Mouse (Mus musculus): ENCODE measurements around the gene Tubb4b.

Gene Tubb4b

DNA sequence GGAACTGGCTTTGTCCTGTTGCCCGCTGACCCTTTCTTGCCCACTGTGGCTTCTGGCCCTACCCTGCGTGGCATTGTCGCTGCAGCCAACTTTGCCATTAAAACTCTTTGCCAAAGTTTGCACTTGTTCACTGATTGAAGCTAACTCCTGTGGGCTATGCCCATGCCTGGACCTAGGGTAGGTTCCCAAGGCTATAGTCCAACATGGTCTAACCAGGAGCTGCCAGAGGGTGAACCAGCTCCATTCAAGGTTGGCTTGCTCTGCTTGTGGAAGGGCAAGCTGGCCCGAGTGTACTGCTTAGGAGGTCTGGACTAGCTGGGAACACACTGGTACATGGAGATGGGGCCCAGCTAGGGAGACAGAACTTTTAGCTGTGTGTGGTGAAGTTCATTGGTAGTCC, 19.6 kb upstream of the Tubb4b start:
- DNase-seq (ENCODE audit: low read depth) = no peak

DNA sequence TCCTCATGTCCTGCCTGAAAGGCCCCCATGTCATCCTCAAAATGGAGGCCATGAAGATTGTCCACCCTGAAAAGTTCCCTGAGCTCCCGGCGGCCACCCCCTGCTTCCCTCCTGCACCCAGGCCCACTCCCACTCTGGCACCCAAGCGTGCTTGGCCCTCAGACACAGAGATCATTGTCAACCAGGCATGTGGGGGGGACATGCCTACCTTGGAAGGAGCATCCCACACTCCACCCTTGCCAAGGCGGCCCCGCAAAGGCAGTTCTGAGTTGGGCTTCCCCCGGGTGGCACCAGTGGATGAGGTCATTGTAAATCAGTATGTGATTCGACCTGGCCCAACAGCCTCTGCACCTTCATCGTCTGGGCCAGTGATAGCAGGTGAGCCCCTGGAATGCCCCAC, 18.8 kb upstream of the Tubb4b start:
- no peak for DNase-seq (ENCODE audit: low read depth)

DNA sequence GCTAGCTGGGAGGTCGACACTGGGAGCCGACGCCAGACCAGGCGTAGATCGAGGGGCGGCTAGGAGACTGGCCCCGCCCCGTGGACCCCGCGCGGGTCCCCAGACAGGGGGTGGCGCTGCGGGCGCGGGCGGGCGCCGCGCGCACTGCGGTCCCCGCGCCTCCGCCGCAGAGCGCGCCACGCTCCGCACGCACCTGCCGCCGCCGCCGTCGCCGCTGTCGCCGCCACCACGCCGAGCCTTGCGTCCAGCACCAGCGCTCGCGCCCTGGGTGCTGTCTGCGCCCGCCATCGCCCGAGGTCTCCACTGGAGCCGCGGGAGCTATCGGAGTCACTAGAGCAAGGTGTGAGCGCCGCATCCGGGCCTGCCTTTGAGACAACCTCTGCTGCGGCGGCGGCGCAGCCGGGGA, 17.6 kb upstream of the Tubb4b start, which contains the start of the genes Rnf208 and Cysrt1:
TSS of gene Rnf208 (plus strand) at position 155 of the 406 bp plus-strand sequence.
TSS of gene Cysrt1 (minus strand) at position 352 of the 406 bp plus-strand sequence.
- DNase-seq (ENCODE audit: low read depth) = peak; percentile 48

DNA sequence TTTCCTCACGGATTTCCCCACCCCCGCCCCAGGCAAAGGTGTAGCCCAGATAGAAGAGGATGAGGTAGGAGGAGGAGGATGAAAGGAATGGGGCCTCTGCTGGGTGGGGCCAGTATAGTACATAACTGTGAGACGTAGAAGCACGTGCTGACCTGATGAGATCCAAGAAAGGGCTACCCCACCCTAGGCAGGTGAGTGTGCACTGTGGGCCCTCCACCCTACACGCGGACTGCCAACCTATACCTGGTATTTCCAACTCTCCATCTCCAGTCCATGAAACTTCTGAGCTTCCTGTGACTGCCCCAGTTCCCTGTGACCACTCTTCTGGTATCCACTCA, 16.9 kb upstream of the Tubb4b start:
- peak; percentile 45 for DNase-seq (ENCODE audit: low read depth)

DNA sequence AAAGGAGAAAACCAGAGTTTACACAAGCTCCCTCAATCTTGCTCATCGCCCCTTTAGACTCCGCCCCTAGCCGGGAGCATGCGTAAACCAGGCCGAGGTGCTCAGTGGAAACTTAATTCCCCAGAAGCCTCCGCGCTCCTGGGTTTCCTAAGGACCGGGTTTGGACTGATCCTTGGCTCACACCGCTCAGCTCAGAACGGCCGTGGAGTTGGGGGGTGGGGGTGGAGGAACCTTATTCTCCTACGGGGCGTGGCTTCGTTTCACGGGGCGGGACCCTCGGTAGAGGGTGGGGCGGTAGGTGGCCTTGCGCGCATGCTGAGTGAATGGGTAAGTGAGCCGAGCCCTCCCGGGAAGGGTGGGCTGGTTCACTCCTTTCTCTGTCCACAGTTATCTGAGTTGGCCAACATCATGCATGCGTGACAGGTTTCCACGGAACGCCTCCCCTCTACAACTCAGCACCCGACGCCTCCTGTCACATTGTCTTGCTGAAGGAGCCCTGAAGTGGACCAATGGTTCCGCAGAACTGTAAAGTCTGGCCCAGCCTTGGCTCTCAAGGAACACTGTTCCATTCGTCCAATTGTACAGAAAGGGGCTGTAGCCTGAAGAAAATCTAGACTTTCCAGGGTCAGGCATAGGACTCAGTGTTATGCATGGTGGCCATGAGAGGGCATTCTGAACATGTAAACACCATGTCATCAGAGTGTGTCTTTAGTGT, 16.4 kb upstream of the Tubb4b start:
- peak; percentile 75 for DNase-seq (ENCODE audit: low read depth)

DNA sequence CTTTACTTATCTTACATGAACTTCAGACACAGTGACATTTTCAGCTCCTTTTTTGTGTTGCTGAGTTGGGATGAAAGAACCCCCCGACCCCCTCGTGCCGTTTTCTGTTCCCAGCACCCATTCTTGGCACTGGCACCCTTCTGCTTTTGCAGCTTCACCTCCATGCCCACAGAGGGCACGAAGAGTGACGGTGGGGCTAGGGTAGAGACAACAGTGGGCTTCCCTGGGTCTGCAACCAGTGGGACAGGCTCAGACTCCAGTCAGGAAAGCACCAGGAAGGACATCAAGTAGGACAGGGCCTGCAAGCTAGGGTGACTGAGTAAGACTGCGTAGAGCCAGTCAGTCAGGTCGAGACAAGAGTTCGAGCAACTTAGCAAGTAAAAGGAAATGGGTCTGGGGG, 15.8 kb upstream of the Tubb4b start:
- DNase-seq (ENCODE audit: low read depth) = no peak

DNA sequence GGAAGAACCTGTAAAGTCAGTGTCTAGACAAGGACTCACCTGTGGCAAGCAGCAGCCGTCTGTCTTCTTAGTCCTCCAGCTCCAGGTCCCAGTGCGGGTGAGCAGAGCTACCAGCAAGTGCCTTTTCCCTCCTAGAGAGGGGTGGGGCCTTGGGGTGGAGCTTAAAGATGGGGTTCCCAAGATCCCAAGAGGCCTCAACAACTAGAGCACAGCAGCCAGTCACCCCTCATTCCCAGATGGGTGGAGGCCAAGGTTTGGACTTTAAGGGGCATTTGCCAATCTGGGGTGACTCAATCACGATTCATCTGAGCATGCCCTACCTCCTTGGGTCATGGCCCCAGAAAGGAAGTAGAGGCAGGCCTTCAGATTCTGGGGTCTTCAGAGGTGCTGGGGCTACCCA, 15.3 kb upstream of the Tubb4b start:
- no peak for DNase-seq (ENCODE audit: low read depth)

DNA sequence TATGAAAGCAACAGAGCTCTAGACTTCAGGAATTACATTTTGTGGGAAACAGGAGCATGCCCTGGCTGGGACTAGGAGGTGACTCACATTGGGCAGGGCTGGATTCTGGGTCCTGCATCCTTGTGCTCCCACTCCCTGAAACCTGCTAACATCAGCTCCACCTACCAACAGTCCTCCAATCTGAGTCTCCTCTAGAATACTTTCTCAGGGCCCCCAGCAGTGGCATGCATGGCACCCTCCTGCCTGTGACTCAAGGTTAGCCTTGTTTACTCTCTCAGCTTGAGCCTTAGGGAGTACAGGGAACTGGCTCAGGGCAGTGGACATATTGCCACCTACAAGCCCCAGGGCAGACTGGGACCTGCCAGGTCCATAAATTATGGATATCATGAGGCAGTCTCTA, 13.6 kb upstream of the Tubb4b start:
- no peak for DNase-seq (ENCODE audit: low read depth)

DNA sequence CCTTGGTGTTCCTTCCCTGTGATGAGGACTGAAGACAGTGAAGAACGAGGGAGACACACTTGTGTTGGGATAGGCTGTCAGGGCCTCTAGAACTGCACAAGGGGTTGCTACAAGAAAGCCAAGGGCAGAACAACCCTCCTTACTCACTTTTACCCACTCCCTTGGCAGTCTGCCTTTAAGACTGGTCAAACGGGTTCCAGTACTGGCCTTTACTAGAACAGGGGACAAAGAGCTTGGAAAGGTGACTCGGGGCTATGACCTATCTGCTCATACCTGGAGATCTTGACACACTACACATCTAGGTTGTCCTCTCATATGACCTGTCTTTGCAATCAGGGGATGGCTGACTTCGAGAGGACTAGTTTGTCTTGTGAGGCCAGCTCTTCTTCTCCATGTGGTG, 13.0 kb upstream of the Tubb4b start:
- no peak for DNase-seq (ENCODE audit: low read depth)

DNA sequence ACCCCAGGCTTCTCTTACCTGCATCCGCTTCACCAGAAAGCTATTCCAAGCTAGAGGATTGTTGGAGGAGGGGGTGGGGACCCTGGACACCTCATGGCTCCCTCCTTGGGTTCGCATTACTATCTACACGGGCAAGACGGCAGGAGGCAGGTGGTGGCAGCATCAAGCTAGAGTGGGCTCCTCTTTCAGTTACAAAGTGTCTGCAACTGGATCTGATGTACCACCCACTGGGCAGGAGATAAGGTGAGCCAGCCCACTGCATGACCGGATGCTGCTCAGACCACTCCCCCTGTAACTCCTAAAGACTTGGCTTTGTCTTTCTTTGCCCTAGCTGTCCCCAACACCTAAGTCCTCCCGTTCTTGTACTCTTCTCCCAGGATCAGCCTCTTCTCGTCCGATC, 12.1 kb upstream of the Tubb4b start, which contains the start of gene Rnf224:
TSS of gene Rnf224 (minus strand) at position 174 of the 400 bp plus-strand sequence.
- DNase-seq (ENCODE audit: low read depth) = no peak

DNA sequence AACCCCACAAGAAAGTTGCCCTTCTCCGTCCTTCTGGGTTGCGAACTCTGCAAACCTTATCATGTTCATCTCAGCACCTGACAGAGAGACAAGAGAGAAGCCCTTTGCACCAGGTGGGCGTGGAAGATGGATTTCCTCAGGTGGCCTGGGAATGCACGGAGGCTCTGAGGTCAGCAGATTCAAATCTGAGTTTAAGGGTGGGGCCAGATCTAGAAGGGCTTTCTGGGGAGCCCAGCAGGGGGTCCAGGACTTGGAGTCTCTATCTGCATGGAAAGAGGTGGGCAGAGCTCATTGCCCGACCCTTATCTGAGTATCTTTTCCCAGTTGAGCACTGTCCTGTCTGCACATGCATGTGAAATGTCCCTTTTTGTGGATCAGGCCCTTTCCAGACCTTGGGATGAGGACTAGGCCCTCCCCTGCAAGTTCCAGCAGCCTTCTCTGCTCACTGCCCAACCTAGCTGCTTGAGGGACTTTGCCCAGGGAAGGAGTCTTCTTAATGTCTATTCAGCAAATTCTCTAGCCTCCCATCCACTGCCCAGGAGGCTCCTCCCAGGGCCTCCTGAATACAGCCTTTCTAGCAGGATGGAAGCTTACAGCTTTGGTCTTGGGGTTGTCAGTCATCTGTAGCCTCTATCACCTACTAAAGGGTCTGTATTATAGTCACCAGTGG, 10.2 kb upstream of the Tubb4b start:
- no peak for DNase-seq (ENCODE audit: low read depth)

DNA sequence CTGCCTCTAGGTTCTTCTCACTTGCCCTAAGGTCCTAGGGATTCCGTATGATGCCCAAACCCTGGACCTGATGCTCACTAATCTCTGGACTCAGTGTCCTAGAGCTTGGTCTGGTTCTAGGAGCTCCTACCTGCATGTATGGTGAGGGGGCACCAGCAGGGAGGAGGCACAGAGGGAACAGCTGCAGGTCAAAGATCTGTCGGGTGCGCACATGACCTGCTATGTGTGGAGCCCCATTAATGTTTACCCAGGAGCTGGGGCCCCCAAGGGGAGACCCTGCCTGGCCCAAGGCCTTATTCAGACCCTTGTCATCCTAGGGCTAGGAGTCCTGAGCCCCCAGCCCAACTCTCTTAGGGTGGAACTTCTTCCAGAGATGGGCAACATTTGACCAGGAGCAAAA, 9.5 kb upstream of the Tubb4b start, which contains the start of gene Slc34a3:
TSS of gene Slc34a3 (minus strand) at position 315 of the 400 bp plus-strand sequence.
- no peak for DNase-seq (ENCODE audit: low read depth)

DNA sequence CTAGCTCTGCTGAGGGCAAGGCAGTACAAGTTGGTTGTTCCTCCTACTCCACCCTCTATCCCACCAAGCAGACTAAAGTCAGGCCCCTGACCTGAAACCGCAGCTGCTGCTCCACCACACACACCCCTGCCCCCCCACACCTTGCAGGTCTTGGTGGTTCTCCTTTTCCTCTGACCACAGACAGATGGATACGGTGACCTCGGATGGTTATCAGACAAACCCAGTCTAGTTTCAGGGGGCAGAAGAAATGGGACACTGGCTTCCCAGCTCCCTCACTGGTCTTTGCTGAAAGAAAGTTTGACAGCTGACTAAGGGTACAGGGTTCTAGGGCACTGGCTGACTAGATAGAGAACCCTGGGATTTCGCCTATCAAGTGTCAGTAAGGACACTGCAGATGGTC, 8.9 kb upstream of the Tubb4b start:
- DNase-seq (ENCODE audit: low read depth) = no peak

DNA sequence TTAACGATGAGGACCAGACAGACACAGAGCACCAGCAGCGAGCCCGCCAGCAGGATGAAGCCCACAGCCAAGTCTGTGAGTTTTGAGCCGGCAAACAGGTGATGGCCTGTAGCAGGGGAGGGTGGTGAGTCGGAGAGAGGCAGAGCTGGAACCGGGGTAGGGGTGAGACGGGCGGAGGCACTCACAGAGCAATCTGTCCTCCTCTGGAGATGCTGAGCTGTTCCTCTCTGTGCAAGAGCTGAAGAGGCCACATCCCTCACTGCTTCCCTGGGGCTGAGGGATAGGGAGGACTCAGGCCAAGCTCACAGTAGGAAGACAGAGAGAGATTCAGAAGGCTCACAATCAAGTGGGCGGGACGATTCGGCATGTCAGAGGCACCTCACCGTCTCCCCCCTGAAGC, 6.5 kb upstream of the Tubb4b start:
- DNase-seq (ENCODE audit: low read depth) = no peak

DNA sequence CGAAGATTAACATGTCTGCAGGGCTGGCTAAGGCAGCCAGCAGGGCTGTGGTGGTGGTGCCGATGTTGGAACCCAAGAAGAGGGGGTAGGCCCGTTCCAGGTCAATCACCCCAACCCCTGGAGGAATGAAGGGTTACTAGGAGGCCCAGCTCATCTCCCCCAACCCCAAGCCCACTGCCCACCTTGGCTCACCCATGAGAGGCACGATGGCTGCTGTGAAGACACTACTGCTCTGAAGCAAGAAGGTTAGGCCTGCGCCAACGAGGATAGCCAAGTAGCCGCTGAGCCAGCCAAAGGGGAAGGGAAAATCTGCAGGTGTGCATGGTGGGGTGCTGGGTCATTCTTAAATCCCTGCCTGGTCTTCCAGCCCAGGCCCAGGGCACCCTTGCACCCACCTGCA, 6.1 kb upstream of the Tubb4b start:
- no peak for DNase-seq (ENCODE audit: low read depth)

DNA sequence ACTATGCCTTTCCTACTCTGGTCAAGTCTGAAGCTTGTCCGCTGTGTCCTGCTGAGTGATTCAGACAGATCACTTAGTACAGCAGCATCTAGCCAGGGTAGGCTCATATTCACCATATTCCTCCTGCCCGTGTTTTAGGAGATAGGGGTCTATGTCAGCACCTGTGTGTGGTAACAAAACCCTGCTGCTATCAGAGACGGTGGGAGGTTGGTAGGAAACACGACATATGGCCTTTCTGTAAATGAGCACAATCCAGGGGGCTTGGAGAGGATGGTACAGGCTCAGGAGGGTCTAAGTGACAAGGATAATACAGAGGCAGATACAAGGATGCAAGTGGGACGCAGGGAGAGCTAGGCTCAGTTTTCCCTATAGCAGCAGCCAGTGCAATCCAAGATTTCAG, 5.1 kb upstream of the Tubb4b start:
- DNase-seq (ENCODE audit: low read depth) = no peak

DNA sequence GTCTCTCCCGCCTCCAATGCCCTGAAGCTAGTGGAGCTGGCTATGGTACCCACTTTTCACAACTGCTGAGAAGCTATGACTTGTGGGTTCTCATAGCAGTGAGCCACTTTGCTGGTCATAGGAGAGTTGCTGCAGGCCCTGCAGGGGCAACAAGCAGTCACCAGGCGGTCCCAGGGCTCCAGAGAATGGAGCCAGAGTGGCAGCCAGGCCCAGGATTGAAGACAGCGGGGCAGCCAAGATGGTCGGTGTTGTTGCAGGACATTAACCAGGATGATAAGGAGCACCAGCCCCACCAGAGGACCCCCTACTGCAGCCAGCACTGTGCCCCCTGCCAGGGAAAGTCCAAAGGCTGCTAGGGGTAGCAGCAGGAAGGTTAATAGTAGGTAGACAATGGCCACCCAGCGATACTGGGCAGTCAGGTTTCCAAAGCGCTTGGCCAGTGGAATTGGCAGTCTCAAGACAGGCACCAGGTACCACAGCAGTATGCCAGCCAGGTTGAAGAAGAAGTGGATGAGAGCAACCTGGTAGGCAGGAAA, 4.6 kb upstream of the Tubb4b start:
- no peak for DNase-seq (ENCODE audit: low read depth)

DNA sequence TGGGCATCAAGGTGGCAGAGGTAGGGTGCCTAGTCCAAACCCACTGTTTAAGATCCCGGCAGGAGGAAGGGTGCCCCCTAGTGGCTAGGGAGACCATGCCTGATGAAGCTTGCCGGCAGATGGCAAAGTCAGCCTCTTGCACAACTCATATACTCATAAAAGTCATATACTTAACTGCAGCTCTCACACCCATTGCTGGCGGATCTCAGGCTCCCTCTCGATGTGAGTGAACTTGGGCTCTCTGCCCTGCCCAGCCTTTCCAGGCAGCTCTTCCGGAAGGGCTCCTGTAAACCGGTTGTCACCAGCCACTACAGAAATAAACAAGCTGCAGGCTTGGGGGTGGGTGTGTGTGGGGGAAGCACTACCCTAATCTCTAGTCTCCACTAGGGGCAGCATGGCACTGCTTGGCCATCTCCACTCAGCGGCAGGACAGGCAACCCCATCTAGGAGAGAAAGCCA, 4.0 kb upstream of the Tubb4b start:
- DNase-seq (ENCODE audit: low read depth) = peak; percentile 94

DNA sequence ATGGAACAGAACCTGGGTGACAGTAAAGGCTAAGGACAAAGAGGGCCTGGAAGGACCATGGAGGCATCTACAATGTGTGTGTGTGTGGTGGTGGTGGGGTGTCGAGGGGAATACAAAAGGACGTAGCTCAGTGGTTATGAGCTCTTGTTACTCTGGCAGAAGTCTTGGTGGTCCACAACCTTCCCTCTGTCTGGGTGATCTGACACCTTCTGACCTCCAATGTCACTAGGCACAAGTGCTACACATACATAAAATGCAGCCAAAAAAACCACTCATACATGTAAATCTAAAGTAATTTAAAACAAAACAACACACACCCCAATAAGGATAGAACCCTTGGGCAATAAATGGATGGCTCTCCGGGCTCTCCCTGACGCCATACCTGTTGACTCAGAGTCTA, 2.9 kb upstream of the Tubb4b start:
- peak; percentile 26 for DNase-seq (ENCODE audit: low read depth)

DNA sequence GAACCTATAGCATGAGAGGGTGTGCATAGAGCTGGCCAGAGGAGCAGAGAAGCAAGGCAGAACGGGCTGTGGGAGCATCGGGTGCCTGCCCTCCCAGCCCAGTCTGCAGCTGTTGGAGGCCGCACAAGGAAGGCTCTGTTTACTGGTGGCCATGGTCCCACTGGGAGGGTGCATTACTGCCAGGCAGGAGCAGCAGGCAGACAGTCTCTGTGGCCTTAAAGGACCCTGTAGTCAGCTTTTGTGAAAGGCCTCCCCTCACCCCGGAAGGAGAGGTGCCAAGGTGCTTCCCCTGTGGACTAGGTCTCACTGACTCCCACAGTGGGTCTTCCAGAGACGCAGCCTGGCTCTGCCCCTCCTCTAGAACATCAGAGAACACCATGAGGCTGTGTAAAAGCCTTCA, 2.4 kb upstream of the Tubb4b start:
- no peak for DNase-seq (ENCODE audit: low read depth)

DNA sequence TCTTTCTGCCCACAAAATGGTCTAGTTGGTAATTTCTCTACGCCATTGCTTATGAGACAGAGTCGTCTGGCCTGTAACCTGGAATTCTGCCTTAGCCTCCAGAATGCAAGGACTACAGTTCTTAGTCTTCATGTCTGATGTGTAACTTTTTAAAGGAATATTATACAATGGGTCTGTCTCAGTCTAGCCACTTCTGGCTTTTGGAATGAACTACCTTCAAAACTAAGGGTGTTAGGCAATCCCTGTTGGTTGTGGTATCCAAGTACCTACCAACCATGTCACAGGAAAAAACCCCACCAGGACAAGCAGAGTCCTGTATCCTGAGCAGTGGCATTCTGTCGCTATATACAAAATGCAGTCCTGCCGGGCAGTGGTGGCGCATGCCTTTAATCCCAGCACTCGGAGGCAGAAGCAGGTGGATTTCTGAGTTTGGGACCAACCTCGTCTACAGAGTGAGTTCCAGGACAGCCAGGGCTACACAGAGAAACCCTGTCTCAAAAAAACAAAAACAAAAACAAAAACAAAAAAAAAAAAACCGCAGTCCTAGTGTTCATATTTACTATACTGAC, 1.4 kb upstream of the Tubb4b start:
- DNase-seq (ENCODE audit: low read depth) = no peak

DNA sequence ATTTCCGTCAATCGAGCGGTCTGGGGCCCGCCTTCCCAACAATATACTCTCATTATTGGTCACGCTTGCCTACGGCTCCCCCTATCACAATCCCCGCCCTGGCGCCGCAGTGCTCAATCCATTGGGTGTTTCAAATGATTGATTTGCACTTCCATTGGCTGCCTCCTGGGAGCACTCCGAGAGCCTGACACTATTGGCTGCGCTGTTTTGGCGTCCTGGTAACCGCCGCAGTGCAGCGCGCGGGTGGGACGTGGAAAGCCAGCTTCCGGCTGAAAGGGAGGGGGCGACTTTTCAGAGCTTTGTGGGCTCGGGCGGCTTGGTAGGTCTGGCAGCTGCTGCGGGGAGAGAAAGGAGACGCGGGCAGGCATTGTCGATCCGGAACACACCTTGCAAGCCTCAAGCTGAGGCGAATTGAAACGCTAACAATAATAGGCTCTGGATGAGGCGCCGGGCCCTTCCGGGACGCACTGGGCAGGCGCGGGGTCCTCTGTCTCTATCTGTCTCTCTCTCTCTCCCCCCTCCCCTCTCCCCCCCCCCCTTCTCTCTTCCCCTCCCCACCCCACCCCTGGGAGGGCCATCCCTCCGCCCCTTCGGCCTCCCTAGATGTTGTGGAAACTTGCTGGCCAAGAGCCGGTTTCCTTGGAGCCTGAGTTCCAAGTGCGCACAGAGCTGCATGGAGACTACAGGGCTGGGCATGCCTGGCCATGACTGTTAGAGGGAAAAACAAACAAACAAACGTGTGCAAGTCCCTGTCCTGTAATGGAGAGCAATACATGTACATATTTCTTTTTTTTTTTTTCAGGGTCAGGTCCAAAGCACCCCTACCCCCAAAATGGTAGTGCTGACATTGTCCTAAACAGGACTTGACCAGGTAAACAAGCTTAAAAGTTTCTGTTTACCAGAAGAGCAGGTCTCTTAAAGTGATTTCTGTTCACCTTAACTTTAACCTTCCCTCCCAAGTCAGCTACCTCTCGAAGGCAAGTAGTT, 557 bp upstream of the Tubb4b start:
- DNase-seq (ENCODE audit: low read depth) = peak; percentile 99
